Mouse (Mus musculus) 3T3-L1 (cell line): Measurements from ENCODE around the gene Pgam2.

Experiments used
- DNase-seq: peaks from one replicate; pipeline ENCODE4 v3.0.0-alpha.2; 2015; ENCODE audit warnings: low read depth, low spot score

Pgam2 gene

DNA sequence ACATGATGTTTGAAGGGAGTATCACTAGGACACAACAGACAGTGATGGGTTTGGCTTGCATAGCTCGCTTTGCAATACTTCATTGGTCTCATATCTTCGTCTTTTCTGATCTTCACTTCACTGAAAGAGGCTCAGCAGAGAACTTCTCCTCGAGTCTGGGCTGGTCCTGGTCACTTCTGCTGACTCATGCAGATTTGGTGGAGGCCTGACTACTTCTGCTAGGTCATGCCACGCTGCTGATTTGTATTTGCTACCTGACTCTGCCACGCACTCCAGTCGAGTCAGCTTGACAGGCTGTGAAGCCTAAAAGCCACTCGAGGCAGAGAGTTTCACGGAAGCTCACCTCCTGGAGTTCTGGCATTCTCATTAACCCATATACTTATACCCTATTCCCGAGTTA is 4.4 kb upstream of the Pgam2 start:
- no peak for DNase-seq

DNA sequence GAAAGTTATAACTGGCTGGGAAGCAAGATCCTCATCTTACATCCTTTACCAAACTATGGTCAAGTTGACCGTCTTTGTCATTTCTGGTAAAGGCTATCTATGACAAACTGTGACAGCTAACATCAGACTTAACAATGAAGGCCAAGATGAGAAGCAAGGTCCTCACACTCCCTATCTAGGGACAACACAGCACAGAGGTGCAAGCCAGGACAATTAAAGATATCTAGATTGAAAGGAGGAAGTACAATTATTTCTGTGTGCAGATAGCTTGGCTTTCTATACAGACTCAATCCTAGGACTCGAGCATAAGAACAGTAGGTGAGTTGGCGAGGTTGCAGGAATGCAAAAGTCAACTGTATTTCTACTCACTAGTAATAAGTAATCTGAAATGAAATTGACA is 2.2 kb upstream of the Pgam2 start:
- no peak for DNase-seq

DNA sequence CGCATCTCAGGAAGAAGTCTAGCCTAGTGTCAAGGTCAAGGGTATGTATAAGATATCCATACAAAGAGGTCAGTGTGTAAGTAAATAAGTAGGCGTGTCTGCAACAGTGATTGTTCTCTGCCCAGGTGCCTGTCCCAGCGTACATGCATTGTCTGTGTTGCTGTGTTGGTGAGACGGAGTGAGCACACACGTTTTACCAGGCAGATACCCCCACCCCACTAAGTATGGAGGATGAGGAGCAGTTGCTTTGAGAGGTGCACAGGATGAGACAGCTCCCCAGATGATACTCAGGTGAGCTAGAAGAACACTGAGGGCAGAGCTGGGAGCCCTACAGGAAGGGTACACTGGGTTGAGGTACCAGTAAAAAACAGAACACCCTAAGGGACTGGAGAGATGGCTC is 641 bp upstream of the Pgam2 start:
- no peak for DNase-seq

DNA sequence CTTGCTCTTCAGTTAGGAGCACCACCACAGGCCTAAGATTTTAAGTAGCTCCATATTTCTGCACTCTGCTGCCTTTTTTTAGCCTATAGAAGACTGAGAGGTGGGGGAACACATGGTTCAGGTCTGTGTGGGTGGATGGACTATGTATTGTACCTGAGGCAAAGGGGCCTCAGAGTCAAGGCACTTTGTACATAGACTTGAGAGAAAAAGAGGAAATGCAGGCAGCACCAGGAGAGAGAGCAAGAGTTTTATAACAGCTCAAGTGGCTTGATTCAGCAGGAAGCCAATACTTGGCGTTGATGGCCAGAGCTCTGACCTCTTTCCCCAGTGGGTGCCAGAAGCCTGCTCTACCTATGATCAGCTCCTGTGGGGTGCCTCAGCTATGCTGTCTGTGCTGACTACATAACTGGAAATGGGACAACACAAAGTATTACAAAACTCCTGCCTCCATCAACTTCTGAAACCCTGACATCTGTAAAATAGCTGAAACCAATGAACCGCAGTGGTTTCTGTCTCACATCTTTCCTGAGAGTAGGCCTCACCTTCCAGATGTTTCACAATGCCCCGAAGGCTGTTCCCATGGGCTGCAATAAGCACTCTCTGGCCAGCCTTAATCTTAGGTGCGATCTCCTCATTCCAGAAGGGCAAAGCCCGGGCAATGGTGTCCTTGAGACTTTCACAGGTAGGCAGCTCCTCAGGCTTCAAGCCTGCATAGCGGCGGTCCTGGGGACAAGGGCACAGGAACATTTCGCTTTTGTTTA is 896 bp downstream of the Pgam2 start:
- no peak for DNase-seq

DNA sequence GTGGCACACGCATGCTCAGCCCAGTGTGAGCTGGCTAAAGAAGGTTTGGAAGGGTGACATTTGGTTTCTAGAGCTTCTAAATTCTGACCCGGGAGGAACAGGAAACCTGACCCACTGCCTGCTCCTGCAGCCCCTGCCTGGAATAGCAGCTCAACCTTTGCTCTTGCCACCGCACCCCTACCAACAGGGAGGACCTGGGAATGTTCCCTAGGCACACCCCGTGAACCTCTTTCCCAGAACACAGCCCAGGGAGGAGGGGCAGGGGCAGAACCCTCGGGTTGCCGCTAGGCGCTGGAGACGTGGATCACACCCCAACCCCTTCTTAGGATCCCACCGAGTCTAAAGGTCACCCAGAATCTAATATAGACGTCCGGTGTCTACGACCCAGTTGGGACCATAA is 1.5 kb downstream of the Pgam2 start:
- no peak for DNase-seq

DNA sequence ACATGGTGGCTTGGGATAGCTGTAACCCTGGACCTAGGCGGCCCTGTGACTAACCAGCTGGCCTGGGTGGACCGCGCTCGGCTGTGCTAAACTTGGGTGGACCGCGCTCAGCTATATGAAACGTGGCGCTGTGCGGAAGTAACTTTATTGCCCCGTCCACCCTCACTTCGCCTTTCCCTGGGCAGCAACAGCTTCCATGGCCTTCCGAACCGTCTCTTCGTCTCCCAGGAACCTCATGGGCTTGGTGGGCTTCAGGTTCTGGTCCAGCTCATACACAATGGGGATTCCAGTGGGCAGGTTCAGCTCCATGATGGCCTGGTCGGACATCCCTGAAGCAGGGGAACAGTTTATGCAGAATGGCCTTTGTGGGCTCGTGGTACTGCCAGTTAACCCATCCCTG is 2.0 kb downstream of the Pgam2 start:
- no peak for DNase-seq

DNA sequence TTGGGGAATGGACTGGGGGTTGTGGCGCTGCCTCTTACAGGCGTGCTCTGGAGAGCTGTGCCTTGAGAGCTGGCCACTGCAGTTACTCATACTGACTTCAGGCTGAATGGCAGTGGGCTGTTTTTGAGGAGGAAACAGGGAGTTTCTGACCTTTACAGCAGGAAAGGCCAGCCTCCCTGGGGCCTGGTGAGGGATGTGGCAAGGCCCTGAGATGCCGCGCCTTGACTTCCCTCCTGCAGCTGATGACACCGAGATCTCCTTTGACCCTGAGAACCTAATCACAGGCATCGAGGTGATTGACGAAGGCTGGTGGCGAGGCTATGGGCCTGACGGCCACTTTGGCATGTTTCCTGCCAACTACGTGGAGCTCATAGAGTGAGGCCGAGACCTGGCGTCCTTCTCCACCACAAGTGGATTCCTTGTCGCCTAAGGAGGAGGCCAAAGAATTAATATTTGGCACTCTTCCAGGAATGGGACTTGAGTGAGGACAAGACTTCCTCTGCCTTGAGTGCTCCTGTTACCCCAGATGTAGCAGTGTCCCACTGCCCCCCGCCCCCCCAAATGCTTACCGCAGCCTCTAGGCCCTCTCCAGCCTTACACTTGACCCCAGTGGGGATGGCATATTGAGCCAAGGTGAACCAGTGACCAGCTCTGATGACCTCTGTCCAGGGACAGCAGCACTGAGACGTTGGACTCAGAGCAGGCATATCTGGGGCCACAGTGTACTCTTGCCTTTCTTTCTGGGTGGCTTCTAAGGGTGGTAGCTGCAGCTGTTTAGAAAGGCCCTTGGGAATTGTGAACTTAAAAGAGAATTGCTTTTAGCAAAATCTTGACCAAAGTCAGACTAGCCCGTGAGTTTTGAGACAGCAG is 3.7 kb downstream of the Pgam2 start:
- DNase-seq = no peak

DNA sequence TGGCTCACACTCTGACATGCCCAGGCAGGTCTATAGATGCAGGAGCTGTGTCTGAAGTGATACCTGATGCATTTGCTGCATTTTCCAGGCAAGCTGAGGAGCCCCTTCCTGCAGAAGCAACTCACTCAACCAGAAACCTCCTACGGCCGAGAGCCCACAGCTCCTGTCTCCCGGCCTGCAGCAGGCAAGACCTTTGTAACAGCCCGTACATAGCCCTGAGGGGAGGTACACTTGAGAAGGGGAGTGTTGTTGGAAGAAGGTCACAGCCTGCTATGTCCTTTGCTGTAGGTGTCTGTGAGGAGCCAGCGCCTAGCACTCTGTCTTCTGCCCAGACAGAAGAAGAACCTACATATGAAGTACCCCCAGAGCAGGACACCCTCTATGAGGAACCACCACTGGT is 5.6 kb downstream of the Pgam2 start:
- DNase-seq = no peak

DNA sequence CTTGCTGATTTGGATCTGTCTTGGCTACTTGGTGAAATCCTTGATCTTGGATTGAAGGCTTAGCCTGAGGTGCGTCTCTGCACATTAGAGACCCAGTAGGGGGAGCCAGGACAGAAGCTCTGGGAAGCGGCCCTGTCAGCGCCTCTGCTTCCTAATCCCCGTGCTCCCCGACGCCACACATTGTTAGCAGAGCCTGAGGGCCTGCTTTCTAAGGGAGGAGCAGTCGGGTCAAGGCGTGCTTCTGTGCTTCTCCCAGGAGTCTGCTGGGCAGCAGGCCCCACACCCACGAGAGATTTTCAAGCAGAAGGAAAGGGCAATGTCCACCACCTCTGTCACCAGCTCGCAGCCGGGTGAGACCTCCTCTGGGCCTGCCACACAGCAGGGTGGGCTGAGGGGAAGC is 6.2 kb downstream of the Pgam2 start:
- no peak for DNase-seq

DNA sequence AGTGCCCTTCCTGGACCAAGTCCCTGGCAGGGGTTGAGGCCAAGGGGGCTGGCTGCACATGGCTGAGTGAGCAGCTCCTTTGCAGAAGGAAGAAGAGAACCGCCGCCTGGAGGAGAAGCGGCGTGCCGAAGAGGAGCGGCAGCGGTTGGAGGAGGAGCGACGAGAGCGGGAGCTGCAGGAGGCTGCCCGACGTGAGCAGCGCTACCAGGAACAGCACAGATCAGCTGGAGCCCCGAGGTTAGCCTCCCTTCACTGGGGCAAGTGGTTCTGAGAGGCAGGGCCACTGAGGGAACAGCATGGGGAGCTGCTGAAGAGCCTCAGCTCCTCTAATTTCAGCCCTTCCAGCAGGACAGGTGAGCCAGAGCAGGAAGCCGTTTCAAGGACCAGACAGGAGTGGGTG is 6.6 kb downstream of the Pgam2 start:
- DNase-seq = no peak

DNA sequence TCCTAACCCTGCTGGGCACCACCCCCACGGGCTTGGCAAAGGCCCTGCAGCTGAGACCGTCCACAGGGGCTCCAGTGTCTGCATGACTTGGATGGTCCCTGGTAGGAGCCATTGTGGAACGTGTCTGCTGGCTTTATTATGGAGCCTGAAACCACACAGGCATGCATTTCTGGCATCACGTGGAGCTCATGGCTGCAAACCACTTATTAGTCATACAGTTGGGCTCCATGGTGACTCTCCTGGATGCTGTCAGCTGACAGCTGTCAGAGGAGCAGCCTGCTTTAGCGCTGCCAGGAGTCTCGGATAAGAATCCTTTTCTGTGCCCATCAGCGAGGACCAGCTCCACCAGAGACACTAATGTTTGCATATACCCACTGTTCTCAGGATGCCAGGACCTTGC is 7.8 kb downstream of the Pgam2 start:
- peak; percentile 94 for DNase-seq

DNA sequence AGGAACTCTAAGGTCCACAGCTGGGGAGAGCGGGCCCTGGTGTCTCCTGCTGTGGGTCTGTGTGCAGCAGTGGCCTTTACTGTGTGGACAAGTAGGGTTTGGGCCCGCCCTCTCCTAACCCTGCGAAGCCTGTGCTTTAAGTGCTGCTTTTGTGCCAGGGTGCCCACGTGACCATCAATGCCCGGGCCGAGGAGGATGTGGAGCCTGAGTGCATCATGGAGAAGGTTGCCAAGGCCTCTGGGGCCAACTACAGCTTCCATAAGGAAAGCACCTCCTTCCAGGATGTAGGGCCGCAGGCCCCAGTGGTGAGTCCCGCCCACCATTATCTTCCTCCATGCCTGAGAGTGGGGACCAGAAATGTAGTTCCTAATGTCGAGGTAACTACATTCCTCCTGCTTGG is 8.2 kb downstream of the Pgam2 start:
- no peak for DNase-seq

DNA sequence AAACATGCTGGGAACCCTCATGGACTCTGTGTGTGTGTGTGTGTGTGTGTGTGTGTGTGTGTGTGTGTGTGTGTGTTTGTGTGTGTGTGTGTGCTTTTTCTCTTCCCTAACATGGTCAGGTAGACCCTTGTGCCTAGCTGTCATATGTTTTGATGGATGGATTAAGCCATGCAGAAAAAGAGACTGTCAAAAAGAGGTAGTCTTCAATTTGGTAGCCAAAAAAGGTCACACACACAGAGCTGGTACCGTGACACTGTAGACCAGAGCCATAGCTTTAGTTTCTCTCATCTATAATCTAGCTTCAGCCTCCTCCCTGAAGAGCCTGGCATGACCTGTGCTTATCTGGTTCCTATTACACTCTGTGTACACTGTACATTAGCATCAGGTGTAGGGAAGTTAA is 13.1 kb downstream of the Pgam2 start:
- no peak for DNase-seq

DNA sequence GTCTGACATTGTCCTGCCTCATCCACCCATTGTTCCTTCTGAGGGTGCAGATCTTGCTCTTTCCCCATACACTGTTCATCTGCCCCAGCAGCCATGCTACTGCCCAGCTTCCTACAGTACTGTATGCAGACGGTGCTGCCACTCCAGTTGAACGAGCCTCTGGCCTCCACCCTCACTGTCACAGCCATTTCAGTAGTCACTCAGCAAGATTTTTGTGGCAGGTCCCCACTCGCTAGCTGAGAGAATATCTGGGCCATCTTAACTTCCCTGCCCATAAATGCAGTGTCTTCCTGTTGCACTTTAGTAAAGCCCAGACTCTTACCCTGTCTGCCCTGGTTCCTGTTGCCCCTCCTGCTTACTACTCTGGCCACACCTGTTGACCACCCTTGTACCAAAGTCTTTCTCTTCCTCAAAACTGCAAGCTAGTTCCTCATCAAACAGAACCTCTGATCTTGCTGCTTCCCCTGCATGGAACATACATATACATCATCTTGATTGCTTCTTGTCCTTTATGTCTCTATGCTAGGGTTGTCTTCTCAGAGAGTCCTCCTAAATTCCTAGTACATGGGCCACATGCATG is 13.7 kb downstream of the Pgam2 start:
- DNase-seq = no peak

DNA sequence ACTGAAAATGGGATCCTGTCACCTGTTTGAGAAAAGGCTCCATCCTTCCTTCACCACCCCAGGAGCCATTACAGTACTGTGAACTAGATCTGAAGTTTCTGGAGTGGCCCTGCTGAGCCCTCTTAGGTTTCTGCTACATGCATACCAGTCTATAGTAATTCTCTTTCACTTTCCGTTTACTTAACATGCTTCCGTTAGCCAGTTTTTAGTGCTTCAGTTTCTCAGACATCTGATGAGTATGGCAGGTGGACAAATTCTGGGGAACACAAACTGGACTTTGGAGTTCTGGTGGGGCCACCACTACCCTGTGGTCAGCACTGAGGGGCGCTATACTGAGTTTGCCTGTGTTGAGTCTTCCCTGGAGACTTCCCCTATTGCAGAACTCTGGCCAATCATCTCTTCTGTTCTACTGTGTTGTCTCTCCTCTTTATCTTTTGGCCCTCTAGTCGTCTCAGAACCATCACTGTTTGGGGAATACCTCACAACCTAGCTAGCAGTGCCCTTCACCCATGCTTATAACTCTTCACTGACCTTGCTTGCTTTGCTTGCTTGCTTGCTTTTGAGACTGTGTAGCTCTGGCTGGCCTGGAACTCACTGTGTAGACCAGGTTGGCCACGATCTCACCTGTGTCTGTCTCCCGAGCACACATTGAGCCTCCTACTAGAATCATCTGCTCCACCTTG is 14.3 kb downstream of the Pgam2 start:
- peak; percentile 61 for DNase-seq

DNA sequence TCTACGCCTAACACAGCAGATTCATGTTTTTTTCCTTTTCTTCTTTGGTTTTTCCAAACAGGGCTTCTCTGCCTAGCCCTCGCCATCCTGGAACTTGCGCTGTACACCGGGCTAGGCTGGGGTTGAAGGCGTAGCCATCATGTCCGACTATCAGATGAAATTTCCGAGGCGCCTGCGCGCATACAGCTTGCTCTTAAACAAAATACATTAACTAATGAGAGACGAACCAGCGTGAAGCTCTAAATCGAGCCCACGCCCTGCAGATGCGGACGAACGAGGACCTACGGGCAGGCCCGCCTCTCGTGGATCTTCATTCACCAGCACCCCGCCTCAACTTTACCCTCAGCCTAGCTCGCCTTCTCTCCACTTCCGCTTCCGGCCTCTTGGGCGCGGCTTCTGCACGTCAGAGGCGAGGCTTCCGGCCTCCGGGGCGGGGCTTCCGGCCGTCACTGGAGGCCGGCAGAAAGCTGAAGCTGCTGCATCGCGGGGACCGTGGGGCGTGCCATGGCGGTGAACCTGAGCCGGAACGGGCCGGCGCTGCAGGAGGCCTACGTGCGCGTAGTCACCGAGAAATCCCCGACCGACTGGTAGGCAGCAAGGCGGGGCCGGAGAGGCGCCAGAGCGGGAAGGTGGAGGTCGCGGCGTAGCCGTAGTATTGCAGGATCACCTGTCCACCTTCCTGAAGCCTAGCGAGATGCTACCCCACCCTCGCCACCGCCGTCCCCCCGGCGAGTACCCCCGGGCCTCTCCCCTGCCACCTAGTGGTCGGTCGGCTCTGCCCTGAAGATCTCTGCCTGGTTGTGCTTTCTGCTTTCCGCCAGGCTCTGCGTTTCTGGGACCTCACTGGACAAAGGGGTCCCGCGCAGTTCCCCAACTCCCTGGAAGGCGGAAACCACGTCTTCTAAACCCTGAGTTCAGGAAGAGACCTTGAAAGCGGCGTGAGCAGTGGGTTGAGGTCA is 15.2 kb downstream of the Pgam2 start, which contains the start of gene Dbnl:
TSS of gene Dbnl (plus strand) at position 433 of the 959 bp plus-strand sequence.
- peak; percentile 96 for DNase-seq

DNA sequence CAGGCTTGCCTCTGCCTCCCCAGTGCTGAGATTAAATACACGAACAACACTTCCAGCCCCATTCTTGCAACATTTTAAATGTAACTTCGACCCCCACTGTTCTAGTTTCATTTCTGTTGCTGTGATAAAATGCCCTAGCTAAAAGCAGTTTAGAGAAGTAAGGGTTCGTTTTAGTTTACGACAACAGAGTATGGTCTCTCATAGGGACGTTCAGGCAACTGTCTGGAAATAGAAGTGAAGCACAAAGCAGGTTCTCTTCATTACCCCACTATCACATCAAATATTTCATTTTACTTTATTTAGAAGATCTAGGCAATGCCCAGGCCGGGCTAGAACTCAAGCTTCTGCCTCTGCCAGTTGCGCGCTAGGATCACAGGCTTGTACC is 15.9 kb downstream of the Pgam2 start:
- DNase-seq = peak; percentile 8

DNA sequence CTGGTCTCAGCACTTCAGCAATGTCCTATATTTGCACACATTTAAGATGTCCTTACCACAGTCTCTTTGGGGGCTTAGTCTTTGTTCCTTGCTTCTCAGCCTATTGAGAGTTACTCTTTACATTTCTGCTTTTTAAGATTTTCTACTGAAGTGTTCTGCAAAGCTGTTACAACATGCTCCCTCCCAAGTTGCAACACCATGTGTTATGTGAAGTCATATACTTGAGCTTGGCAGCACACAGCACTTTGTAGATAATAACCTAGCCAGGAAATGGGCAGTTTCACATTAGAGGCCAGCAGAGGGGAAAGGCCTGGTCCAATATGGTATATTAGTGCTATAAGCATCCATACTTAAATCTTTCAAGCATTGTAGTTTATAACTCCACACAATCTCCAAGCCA is 17.8 kb downstream of the Pgam2 start:
- peak; percentile 20 for DNase-seq

DNA sequence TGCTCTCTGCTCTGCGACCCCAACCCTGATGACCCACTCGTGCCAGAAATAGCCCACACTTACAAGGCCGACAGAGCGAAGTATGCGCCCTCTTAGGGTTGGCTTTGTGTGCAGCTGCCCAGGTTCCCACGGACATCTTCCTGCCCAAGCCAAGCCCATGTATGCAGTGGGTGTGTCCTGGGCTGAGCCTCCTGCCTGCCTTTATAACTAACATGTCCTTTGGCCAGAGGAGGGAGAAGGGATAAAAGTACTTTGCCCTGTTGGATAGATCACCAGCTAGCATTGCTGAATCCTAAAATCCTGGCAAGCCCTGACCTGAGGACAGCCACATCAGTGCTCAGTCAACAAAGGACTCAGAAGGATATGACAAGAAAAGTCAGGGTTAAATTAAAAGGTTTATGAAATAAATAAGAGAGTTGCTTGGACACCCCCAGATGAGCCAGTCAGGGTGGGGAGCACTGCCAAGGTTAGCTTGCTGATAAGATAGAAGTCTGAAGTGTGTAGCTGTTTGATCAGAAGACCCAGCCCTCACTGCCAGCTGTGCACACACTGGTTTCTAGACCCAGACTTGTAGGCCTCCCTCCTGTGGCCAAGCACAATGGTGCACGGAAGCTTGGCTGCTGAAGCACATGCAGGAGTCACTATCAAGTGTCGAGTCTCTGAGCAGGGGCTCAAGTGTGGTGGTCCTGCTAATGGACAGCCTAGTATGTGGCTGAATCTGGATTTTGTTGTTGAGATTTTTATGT is 21.2 kb downstream of the Pgam2 start:
- peak; percentile 26 for DNase-seq

DNA sequence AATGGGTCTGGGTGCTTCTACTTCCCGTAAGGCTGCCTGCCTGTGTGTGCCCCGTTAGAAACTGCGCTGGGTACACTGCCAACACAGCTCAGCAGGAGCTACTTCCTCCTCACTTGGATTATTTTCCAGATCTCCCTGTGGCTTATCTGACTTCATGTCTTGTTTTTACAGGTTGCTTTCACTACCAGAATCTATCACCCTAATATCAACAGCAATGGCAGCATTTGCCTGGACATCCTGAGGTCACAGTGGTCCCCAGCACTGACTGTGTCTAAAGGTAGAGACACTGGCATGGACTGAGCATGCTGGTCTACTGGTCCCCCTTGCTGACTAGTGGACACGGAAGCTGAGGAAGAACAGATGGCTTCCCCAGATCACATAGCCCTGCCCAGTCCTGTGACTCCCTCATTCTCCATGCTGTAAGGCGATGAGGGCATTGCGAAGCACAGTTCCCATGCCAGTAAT is 23.5 kb downstream of the Pgam2 start:
- no peak for DNase-seq
